Mouse (Mus musculus): ENCODE data around the gene Nek3. TPM values are rescaled to one million over a fixed set of nuclear protein-coding genes. Genes with fewer than 3 reads are reported as not detected.
A peak's percentile ranks its signal among the peaks of the same experiment; 100 is the strongest.

Nek3 gene
- polyA plus RNA-seq, 1 experiment, result 1.0 TPM

DNA sequence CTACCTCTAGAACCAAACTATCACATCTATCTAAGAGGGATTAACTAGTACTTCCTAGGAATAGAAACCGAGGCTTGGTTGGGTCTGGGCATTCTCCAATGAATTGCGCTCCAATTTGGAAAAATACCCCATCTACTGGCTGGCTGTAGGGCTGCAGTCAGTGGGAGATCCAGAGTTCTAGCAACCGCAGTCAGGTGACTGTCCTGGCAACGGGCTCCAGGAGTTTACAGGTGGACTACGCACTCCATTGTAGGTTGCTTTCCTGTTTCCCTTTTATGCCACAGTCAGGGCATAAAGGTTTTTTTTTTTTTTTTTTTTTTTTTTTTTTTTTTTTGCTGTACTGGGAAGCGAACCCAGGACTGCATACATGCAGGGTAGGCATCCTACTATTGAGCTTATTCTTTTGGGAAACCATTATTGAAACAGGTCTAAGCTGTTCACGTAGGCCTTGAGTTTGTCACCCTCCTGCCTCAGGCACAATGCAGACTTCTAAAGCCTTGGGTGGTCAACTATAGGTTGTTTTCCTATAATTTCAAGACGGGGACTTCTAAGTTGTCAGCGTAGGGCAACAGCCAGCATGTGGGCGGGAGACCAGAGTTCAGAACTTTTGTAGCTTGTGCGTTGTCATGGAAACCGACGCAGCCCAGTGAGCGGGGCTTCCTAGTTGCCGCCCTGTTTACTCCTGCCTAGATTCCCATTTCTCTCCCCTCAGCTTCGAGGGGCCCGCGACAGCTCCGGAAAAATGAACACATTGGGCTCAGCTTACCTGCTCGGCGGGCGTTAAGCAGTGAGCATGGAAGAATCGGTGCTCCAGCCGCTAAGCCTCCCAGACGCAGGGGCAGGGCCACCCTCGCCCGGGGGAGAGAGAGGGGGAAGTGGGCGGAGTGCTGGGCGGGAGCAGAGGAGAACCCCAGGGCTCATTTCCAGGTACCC lies 41.7 kb downstream of the Nek3 start, which contains the start of gene Nek5:
TSS of gene Nek5 (minus strand) at position 834 of the 933 bp plus-strand sequence.
- DNase-seq (ENCODE audit: low read depth in 1 of 2, low spot score in 2 of 2), result peak; percentile 26 to 41
- WGBS, result 2% methylated on average over 29 of the region's 29 CpGs
- no peaks in the 10 kb centered on the region for H3K36me3 ChIP-seq (ENCODE audit: control insufficient read depth, insufficient read depth, low read length)

GRCm38 (mm10) chr8:22107020-22107419 lies 59.2 kb downstream of the Nek3 start:
- Histone ChIP-seq H3K27me3 (ENCODE audit: control insufficient read depth, insufficient read depth, low read length) (no peaks in the 10 kb centered on the region), H3K4me3 (ENCODE audit: extremely low read depth, insufficient read depth, insufficient read length) (no peak overlapping the region), H3K27ac (ENCODE audit: insufficient read depth, low read length) (no peak overlapping the region), H3K36me3 (ENCODE audit: control insufficient read depth, insufficient read depth, low read length) (no peaks in the 10 kb centered on the region), H3K4me1 (ENCODE audit: control insufficient read depth, insufficient read depth, insufficient read length) (no peaks in the 10 kb centered on the region)
- TF ChIP-seq POLR2A (IDR thresholded peaks at IDR 0.05; ENCODE audit: low read depth, low read length) (no peak), CTCF (IDR thresholded peaks at IDR 0.05; ENCODE audit: extremely low read depth, insufficient read depth, insufficient read length, insufficient replicate concordance) (no peak)
- WGBS, result 77% methylated on average over 4 of the region's 4 CpGs
- DNase-seq (ENCODE audit: low read depth in 1 of 2, low spot score in 2 of 2), result no peak

More for the DNA sequence above, 41.7 kb downstream of the Nek3 start, which contains the start of gene Nek5:
- H3K4me3 ChIP-seq (ENCODE audit: extremely low read depth, insufficient read depth, insufficient read length), result peak within 1 kb of the TSS; percentile 64
- no peak within 1 kb of the TSS for H3K27ac ChIP-seq (ENCODE audit: insufficient read depth, low read length)
- TF ChIP-seq POLR2A (IDR thresholded peaks at IDR 0.05; ENCODE audit: low read depth, low read length), result no peak
- TF ChIP-seq CTCF (IDR thresholded peaks at IDR 0.05; ENCODE audit: extremely low read depth, insufficient read depth, insufficient read length, insufficient replicate concordance), result no peak
- H3K27me3 ChIP-seq (ENCODE audit: control insufficient read depth, insufficient read depth, low read length), result no peaks in the 10 kb centered on the region
- no peaks in the 10 kb centered on the region for H3K4me1 ChIP-seq (ENCODE audit: control insufficient read depth, insufficient read depth, insufficient read length)

- no peak for TF ChIP-seq POLR2A (IDR thresholded peaks at IDR 0.05; ENCODE audit: low read depth, low read length)
- TF ChIP-seq CTCF (IDR thresholded peaks at IDR 0.05; ENCODE audit: extremely low read depth, insufficient read depth, insufficient read length, insufficient replicate concordance), result no peak
- no peaks in the 10 kb centered on the region for H3K27me3 ChIP-seq (ENCODE audit: control insufficient read depth, insufficient read depth, low read length)
- no peak overlapping the region for H3K4me3 ChIP-seq (ENCODE audit: extremely low read depth, insufficient read depth, insufficient read length)
- no peaks in the 10 kb centered on the region for H3K36me3 ChIP-seq (ENCODE audit: control insufficient read depth, insufficient read depth, low read length)
- no peaks in the 10 kb centered on the region for H3K4me1 ChIP-seq (ENCODE audit: control insufficient read depth, insufficient read depth, insufficient read length)
- H3K27ac ChIP-seq (ENCODE audit: insufficient read depth, low read length), result no peak overlapping the region
- no peak for DNase-seq (ENCODE audit: low read depth in 1 of 2, low spot score in 2 of 2)
- WGBS, result 65% methylated on average over 8 of the region's 8 CpGs
These were observed 74.7 kb downstream of the Nek3 start for GRCm38 (mm10) chr8:22091568-22091967.

DNA sequence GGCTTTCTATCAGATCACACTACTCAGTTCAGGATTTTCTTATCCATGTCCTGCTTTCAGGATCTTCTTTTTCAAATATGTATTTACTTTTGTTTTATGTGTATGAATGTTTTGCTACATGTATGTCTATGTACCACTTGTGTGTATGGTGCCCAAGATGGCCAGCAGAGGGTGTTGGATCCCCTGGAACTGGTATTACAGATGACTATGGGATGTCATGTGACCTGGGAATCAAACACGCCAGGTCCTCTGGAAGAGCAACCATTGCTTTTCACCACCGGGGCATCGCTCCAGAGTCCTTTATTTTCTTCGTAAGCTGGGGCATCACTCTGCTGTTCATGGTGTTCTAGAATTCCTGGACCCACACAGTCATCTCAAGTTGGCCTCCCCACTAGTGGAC lies 77.0 kb downstream of the Nek3 start:
- H3K4me1 ChIP-seq (ENCODE audit: control insufficient read depth, insufficient read depth, insufficient read length), result no peaks in the 10 kb centered on the region
- no peaks in the 10 kb centered on the region for H3K27me3 ChIP-seq (ENCODE audit: control insufficient read depth, insufficient read depth, low read length)
- TF ChIP-seq CTCF (IDR thresholded peaks at IDR 0.05; ENCODE audit: extremely low read depth, insufficient read depth, insufficient read length, insufficient replicate concordance), result no peak
- TF ChIP-seq POLR2A (IDR thresholded peaks at IDR 0.05; ENCODE audit: low read depth, low read length), result no peak
- no peak overlapping the region for H3K27ac ChIP-seq (ENCODE audit: insufficient read depth, low read length)
- 93% methylated on average over 4 of the region's 4 CpGs for WGBS
- no peaks in the 10 kb centered on the region for H3K36me3 ChIP-seq (ENCODE audit: control insufficient read depth, insufficient read depth, low read length)
- no peak overlapping the region for H3K4me3 ChIP-seq (ENCODE audit: extremely low read depth, insufficient read depth, insufficient read length)
- no peak for DNase-seq (ENCODE audit: low read depth in 1 of 2, low spot score in 2 of 2)

- Histone ChIP-seq H3K27ac (ENCODE audit: insufficient read depth, low read length) (no peak overlapping the region), H3K4me3 (ENCODE audit: extremely low read depth, insufficient read depth, insufficient read length) (no peak overlapping the region), H3K4me1 (ENCODE audit: control insufficient read depth, insufficient read depth, insufficient read length) (no peaks in the 10 kb centered on the region), H3K36me3 (ENCODE audit: control insufficient read depth, insufficient read depth, low read length) (no peaks in the 10 kb centered on the region), H3K27me3 (ENCODE audit: control insufficient read depth, insufficient read depth, low read length) (no peaks in the 10 kb centered on the region)
- TF ChIP-seq CTCF (IDR thresholded peaks at IDR 0.05; ENCODE audit: extremely low read depth, insufficient read depth, insufficient read length, insufficient replicate concordance) (no peak), POLR2A (IDR thresholded peaks at IDR 0.05; ENCODE audit: low read depth, low read length) (no peak)
- no peak for DNase-seq (ENCODE audit: low read depth in 1 of 2, low spot score in 2 of 2)
- 74% methylated on average over 9 of the region's 9 CpGs for WGBS
These were observed 86.8 kb downstream of the Nek3 start for GRCm38 (mm10) chr8:22079313-22080007.

Other genes starting within 250 kb of the Nek3 start
- not detected in 2 replicates for gene Defb15, start 233.7 kb downstream of the Nek3 start, polyA plus RNA-seq (2012; rRNA removed)
- gene Defb35, start 228.1 kb downstream of the Nek3 start, polyA plus RNA-seq (2012; rRNA removed), result not detected in 2 replicates
- gene Defb13, start 219.7 kb downstream of the Nek3 start, polyA plus RNA-seq (2012; rRNA removed), result not detected in 2 replicates
- gene Fam90a1a, start 207.7 kb downstream of the Nek3 start, polyA plus RNA-seq (2012; rRNA removed), result not detected in 2 replicates
- not detected in 2 replicates for gene Ccdc70, start 196.7 kb downstream of the Nek3 start, polyA plus RNA-seq (2012; rRNA removed)
- 1.1 TPM in 2 replicates for gene Atp7b, start 106.1 kb downstream of the Nek3 start, polyA plus RNA-seq (2012; rRNA removed)
- 1.2 and 2.3 TPM in 2 replicates for gene Alg11, start 105.7 kb downstream of the Nek3 start, polyA plus RNA-seq (2012; rRNA removed)
- gene Nek5, start 41.4 kb downstream of the Nek3 start, polyA plus RNA-seq (2012; rRNA removed), result not detected in 2 replicates
- 1.8 and 2.6 TPM in 2 replicates for gene Ckap2, start 19.4 kb upstream of the Nek3 start, polyA plus RNA-seq (2012; rRNA removed)
- 5.2 and 5.9 TPM in 2 replicates for gene Vps36, start 26.4 kb upstream of the Nek3 start, polyA plus RNA-seq (2012; rRNA removed)
- 2.1 and 2.3 TPM in 2 replicates for gene Thsd1, start 60.9 kb upstream of the Nek3 start, polyA plus RNA-seq (2012; rRNA removed)
- not detected in 2 replicates for gene Tpte, start 117.0 kb upstream of the Nek3 start, polyA plus RNA-seq (2012; rRNA removed)
- 1.4 and 1.5 TPM in 2 replicates for gene Slc25a15, start 232.2 kb upstream of the Nek3 start, polyA plus RNA-seq (2012; rRNA removed)
- 1.4 and 1.6 TPM in 2 replicates for gene Mrps31, start 244.9 kb upstream of the Nek3 start, polyA plus RNA-seq (2012; rRNA removed)

Measured in spleen, adult 2 months (tissue).